Mouse (Mus musculus): ENCODE measurements at regions not wholly inside any gene's neighbourhood (a gene's known extent, or its start where the extent isn't known, plus 50 kb on each side); places are given as distances from the start of the nearest gene placed in this dataset.

GRCm38 (mm10) chr2:167856920-167857475, 74.9 kb upstream of the Ptpn1 start:
- no peak for DNase-seq
- no peak for ATAC-seq
- Histone ChIP-seq H3K4me2 (ENCODE audit: low read depth) (no peak overlapping the region), H3K4me1 (ENCODE audit: insufficient read depth) (no peaks in the 10 kb centered on the region), H3K27ac (ENCODE audit: low read depth, low read length) (no peak overlapping the region), H3K9ac (no peak overlapping the region), H3K4me3 (ENCODE audit: low read depth, low read length) (no peak overlapping the region), H3K36me3 (ENCODE audit: insufficient read depth) (no peaks in the 10 kb centered on the region), H3K27me3 (ENCODE audit: insufficient read depth, low read length) (no peaks in the 10 kb centered on the region), H3K9me3 (ENCODE audit: low read length) (no peaks in the 10 kb centered on the region)
- WGBS: 85% methylated on average over 10 of the region's 10 CpGs
- TF ChIP-seq CTCF (IDR thresholded peaks at IDR 0.05; ENCODE audit: low read depth): no peak

GRCm38 (mm10) chr2:167856020-167856419, 75.8 kb upstream of the Ptpn1 start:
- Histone ChIP-seq H3K4me2 (ENCODE audit: low read depth) (no peak overlapping the region), H3K4me1 (ENCODE audit: insufficient read depth) (no peaks in the 10 kb centered on the region), H3K9me3 (ENCODE audit: low read length) (no peaks in the 10 kb centered on the region), H3K4me3 (ENCODE audit: low read depth, low read length) (no peak overlapping the region), H3K27ac (ENCODE audit: low read depth, low read length) (no peak overlapping the region), H3K27me3 (ENCODE audit: insufficient read depth, low read length) (no peaks in the 10 kb centered on the region), H3K9ac (no peak overlapping the region), H3K36me3 (ENCODE audit: insufficient read depth) (no peaks in the 10 kb centered on the region)
- DNase-seq (no peak), ATAC-seq (no peak)
- TF ChIP-seq CTCF (IDR thresholded peaks at IDR 0.05; ENCODE audit: low read depth): no peak
- 40% methylated on average over 3 of the region's 3 CpGs for WGBS

- Histone ChIP-seq H3K27me3 (ENCODE audit: insufficient read depth, low read length) (no peaks in the 10 kb centered on the region), H3K4me2 (ENCODE audit: low read depth) (no peak overlapping the region), H3K9me3 (ENCODE audit: low read length) (no peaks in the 10 kb centered on the region), H3K27ac (ENCODE audit: low read depth, low read length) (no peak overlapping the region), H3K4me3 (ENCODE audit: low read depth, low read length) (no peak overlapping the region), H3K4me1 (ENCODE audit: insufficient read depth) (no peaks in the 10 kb centered on the region), H3K36me3 (ENCODE audit: insufficient read depth) (no peaks in the 10 kb centered on the region), H3K9ac (no peak overlapping the region)
- ATAC-seq (no peak), DNase-seq (no peak)
- no peak for TF ChIP-seq CTCF (IDR thresholded peaks at IDR 0.05; ENCODE audit: low read depth)
- whole genome bisulfite sequencing: 92% methylated on average over 1 of the region's 1 CpGs
Observed at GRCm38 (mm10) chr2:167854060-167854459, 77.8 kb upstream of the Ptpn1 start.

- no peak for ATAC-seq
- Histone ChIP-seq H3K9ac (no peak overlapping the region), H3K36me3 (ENCODE audit: insufficient read depth) (no peaks in the 10 kb centered on the region), H3K4me2 (ENCODE audit: low read depth) (no peak overlapping the region), H3K27ac (ENCODE audit: low read depth, low read length) (no peak overlapping the region), H3K4me3 (ENCODE audit: low read depth, low read length) (no peak overlapping the region), H3K9me3 (ENCODE audit: low read length) (no peaks in the 10 kb centered on the region), H3K4me1 (ENCODE audit: insufficient read depth) (no peaks in the 10 kb centered on the region), H3K27me3 (ENCODE audit: insufficient read depth, low read length) (no peaks in the 10 kb centered on the region)
- 76% methylated on average over 8 of the region's 8 CpGs for WGBS
- TF ChIP-seq CTCF (IDR thresholded peaks at IDR 0.05; ENCODE audit: low read depth): no peak
- no peak for DNase-seq
Observed at GRCm38 (mm10) chr2:167853411-167853821, 78.4 kb upstream of the Ptpn1 start.

- H3K4me2 ChIP-seq (ENCODE audit: low read depth): no peak overlapping the region
- H3K27ac ChIP-seq (ENCODE audit: low read depth, low read length): no peak overlapping the region
- H3K4me3 ChIP-seq (ENCODE audit: low read depth, low read length): no peak overlapping the region
- no peak overlapping the region for H3K9ac ChIP-seq
- no peaks in the 10 kb centered on the region for H3K27me3 ChIP-seq (ENCODE audit: insufficient read depth, low read length)
- no peaks in the 10 kb centered on the region for H3K36me3 ChIP-seq (ENCODE audit: insufficient read depth)
- H3K4me1 ChIP-seq (ENCODE audit: insufficient read depth): no peaks in the 10 kb centered on the region
- ATAC-seq: no peak
- no peak for DNase-seq
- H3K9me3 ChIP-seq (ENCODE audit: low read length): no peaks in the 10 kb centered on the region
- no peak for TF ChIP-seq CTCF (IDR thresholded peaks at IDR 0.05; ENCODE audit: low read depth)
- WGBS: 85% methylated on average over 9 of the region's 9 CpGs
Observed at GRCm38 (mm10) chr2:167852582-167852981, 79.3 kb upstream of the Ptpn1 start.

GRCm38 (mm10) chr2:167851216-167851896, 80.5 kb upstream of the Ptpn1 start:
- Histone ChIP-seq H3K36me3 (ENCODE audit: insufficient read depth) (no peaks in the 10 kb centered on the region), H3K4me3 (ENCODE audit: low read depth, low read length) (no peak overlapping the region), H3K4me1 (ENCODE audit: insufficient read depth) (no peaks in the 10 kb centered on the region), H3K9ac (no peak overlapping the region), H3K9me3 (ENCODE audit: low read length) (no peaks in the 10 kb centered on the region), H3K4me2 (ENCODE audit: low read depth) (no peak overlapping the region), H3K27ac (ENCODE audit: low read depth, low read length) (no peak overlapping the region), H3K27me3 (ENCODE audit: insufficient read depth, low read length) (no peaks in the 10 kb centered on the region)
- 44% methylated on average over 11 of the region's 11 CpGs for WGBS
- ATAC-seq: no peak
- no peak for TF ChIP-seq CTCF (IDR thresholded peaks at IDR 0.05; ENCODE audit: low read depth)
- DNase-seq: no peak

GRCm38 (mm10) chr2:167849999-167850552, 81.8 kb upstream of the Ptpn1 start:
- 71% methylated on average over 10 of the region's 10 CpGs for WGBS
- DNase-seq (peak; percentile 16), ATAC-seq (peak; percentile 45; the same call in 1 of the 2 replicates)
- H3K27ac ChIP-seq (ENCODE audit: low read depth, low read length): no peak overlapping the region
- H3K4me3 ChIP-seq (ENCODE audit: low read depth, low read length): no peak overlapping the region
- no peaks in the 10 kb centered on the region for H3K27me3 ChIP-seq (ENCODE audit: insufficient read depth, low read length)
- no peaks in the 10 kb centered on the region for H3K9me3 ChIP-seq (ENCODE audit: low read length)
- no peaks in the 10 kb centered on the region for H3K4me1 ChIP-seq (ENCODE audit: insufficient read depth)
- no peaks in the 10 kb centered on the region for H3K36me3 ChIP-seq (ENCODE audit: insufficient read depth)
- no peak for TF ChIP-seq CTCF (IDR thresholded peaks at IDR 0.05; ENCODE audit: low read depth)
- no peak overlapping the region for H3K4me2 ChIP-seq (ENCODE audit: low read depth)
- H3K9ac ChIP-seq: no peak overlapping the region
